In genomic region chr7:30169583-30170282, GRCm38 (mm10) we compare ENCODE assay signal across 7 mouse cellular contexts. TPM values are rescaled to one million over a fixed set of nuclear protein-coding genes. Genes with fewer than 3 reads are reported as not detected.
A peak's percentile ranks its signal among the peaks of the same experiment; 100 is the strongest.
DNase-seq lines count a peak whose midpoint lies in the region; ATAC-seq lines count a peak whose summit lies in the region.

Gene Zfp146 (minus strand): TSS chr7:30169750.

- intact Hi-C loops in left cerebral cortex, postnatal 36 days (cut with DNase I) = loop anchor here (2.0 kb wide), 1 partner anchor 75 kb away; the partner anchor contains the start of gene Zfp260

- H3K4me2 ChIP-seq in intestine, embryonic 16.5 days (ENCODE audit: low read depth, low read length) = peak within 1 kb of the TSS; percentile 78
- peak within 1 kb of the TSS; percentile 62 for H3K4me2 ChIP-seq in midbrain, embryonic 11.5 days

- no peaks in the 10 kb centered on the region for H3K27me3 ChIP-seq in intestine, embryonic 16.5 days (replicated peaks; ENCODE audit: control insufficient read depth, insufficient read depth, low read length)
- no peaks in the 10 kb centered on the region for H3K27me3 ChIP-seq in midbrain, embryonic 11.5 days (ENCODE audit: control insufficient read depth, insufficient read depth, low read length)

- H3K27ac ChIP-seq in intestine, embryonic 16.5 days (ENCODE audit: low read length) = peak within 1 kb of the TSS; percentile 86
- H3K27ac ChIP-seq in midbrain, embryonic 11.5 days (ENCODE audit: low read depth, low read length) = peak within 1 kb of the TSS; percentile 82

- peaks cover 16% of the 10 kb centered on the region for H3K4me1 ChIP-seq in intestine, embryonic 16.5 days (ENCODE audit: control insufficient read depth, insufficient read depth, low read length)
- H3K4me1 ChIP-seq in midbrain, embryonic 11.5 days (ENCODE audit: control insufficient read depth, insufficient read depth, low read length) = peaks cover 5% of the 10 kb centered on the region

- peaks cover 25% of the 10 kb centered on the region for H3K9me3 ChIP-seq in intestine, embryonic 16.5 days (ENCODE audit: control insufficient read depth, low read length)
- peaks cover 25% of the 10 kb centered on the region for H3K9me3 ChIP-seq in midbrain, embryonic 11.5 days (ENCODE audit: control insufficient read depth, low read length)

- peak; percentile 92 for DNase-seq in adrenal gland, adult 8-10 months
- peak; percentile 94 for DNase-seq in embryo, embryonic 9.5 days (ENCODE audit: extremely low spot score)
- peak; percentile 72 to 88 for DNase-seq in gastrocnemius, postnatal 4 days (ENCODE audit: low spot score in 2 of 2)
- peak; percentile 93 to 94 for DNase-seq in left cerebral cortex, postnatal 36 days (ENCODE audit: low spot score in 2 of 2)
- DNase-seq in midbrain, embryonic 11.5 days (ENCODE audit: low spot score, missing footprints) = peak; percentile 99
- peak; percentile 92 for DNase-seq in skeletal muscle tissue, adult 2 months (ENCODE audit: low read depth, low spot score)

- H3K4me3 ChIP-seq in intestine, embryonic 16.5 days (ENCODE audit: low read length) = peak within 1 kb of the TSS; percentile 72
- H3K4me3 ChIP-seq in midbrain, embryonic 11.5 days (ENCODE audit: low read depth, low read length) = peak within 1 kb of the TSS; percentile 72

- WGBS in intestine, embryonic 16.5 days = under 1% methylated on average over 36 of the region's 36 CpGs
- under 1% methylated on average over 36 of the region's 36 CpGs for WGBS in midbrain, embryonic 11.5 days

- peak within 1 kb of the TSS; percentile 90 for H3K9ac ChIP-seq in intestine, embryonic 16.5 days (ENCODE audit: low read depth, low read length)
- peak within 1 kb of the TSS; percentile 94 for H3K9ac ChIP-seq in midbrain, embryonic 11.5 days (ENCODE audit: low read length)

- peak; percentile 98 for ATAC-seq in intestine, embryonic 16.5 days
- ATAC-seq in midbrain, embryonic 11.5 days (ENCODE audit: low FRiP score) = peak; percentile 97

- peaks cover 22% of the 10 kb centered on the region for H3K36me3 ChIP-seq in intestine, embryonic 16.5 days (ENCODE audit: control insufficient read depth, insufficient read depth, low read length)
- peaks cover 18% of the 10 kb centered on the region for H3K36me3 ChIP-seq in midbrain, embryonic 11.5 days (ENCODE audit: control insufficient read depth, insufficient read depth, low read length)

RNA-seq across cellular contexts. Expression of gene Zfp146, which starts in this region (rescaled TPM):
- total RNA-seq in adrenal gland, adult 8-10 months (2022) = 10 to 100 TPM; 46.0 to 55.4 (median 54.0) TPM
- 10 to 100 TPM; 46.2 to 54.5 TPM for total RNA-seq in gastrocnemius, postnatal 4 days (2021)
- 9.2 and 9.7 TPM in 2 replicates for polyA plus RNA-seq in intestine, embryonic 16.5 days (2015; fragmentation: Nextera tagmentation; extraction: Ambion mirVana)
- 10 to 100 TPM; 40.5 to 48.3 TPM for total RNA-seq in left cerebral cortex, postnatal 36 days (2021)
- 16.6 and 18.1 TPM in 2 replicates for polyA plus RNA-seq in midbrain, embryonic 11.5 days (2014; fragmentation: Nextera tagmentation; extraction: Ambion mirVana)

Comparison
In these comparisons a context has a peak if more than half of its experiments do, and no peak if none do; other contexts are left out.
1. Peak in every context shown above with its lines: DNase-seq, ATAC-seq, H3K4me3 ChIP-seq and H3K27ac ChIP-seq.